Mouse (Mus musculus) cerebellum, adult (tissue): Measurements from ENCODE around the gene Parvb.

ENCODE experiments used
- ATAC-seq: cut with Nextera tagmentation; 2 replicates; pipeline ENCODE4 v1.9.2; 2017; ENCODE audit warnings: mild to moderate bottlenecking, moderate library complexity, mixed read lengths; ENCODE audit not compliant: insufficient number of reproducible peaks, low FRiP score, low TSS enrichment

Gene Parvb

DNA sequence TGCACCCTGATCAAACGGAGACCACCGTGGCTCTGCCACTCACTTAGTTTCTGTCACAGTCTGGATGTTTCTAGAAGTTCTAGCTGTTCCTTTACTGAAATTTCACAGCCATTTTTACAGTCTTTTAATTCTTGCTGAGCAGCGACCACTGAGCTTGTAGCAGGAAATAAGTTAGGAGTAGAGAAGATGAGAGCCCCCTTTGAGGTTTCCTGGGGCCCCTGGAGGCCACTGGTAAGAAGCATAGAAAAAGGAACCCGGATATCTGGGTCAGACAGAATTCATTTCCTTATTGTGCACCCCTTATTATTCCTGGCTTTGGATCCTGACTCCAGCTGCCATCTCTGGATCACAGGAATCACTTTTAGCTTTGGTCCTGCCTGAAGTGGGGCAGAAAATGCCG, 123.2 kb downstream of the Parvb start:
- ATAC-seq, result no peak

DNA sequence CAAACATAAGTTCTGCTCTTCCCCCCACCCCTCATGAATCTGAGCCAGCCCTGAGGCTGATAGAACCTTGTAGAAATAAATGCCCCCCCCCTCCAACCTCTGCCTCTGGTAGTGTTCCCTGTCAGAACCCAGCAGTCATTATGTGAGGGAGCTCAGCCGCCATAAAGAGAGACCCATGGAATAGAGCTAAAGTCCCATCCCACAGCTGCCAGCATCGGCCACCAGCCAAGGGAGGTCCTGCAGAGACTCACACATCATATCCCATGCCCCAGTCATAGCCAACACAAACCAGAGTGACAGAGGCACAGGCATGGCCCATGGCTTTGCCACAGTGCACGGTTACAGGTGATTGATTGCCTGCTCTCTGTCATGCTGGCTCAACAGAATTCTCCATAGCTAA, 132.9 kb downstream of the Parvb start:
- no peak for ATAC-seq
